8 mouse cellular contexts compared by ENCODE assay signal in the genomic region with DNA sequence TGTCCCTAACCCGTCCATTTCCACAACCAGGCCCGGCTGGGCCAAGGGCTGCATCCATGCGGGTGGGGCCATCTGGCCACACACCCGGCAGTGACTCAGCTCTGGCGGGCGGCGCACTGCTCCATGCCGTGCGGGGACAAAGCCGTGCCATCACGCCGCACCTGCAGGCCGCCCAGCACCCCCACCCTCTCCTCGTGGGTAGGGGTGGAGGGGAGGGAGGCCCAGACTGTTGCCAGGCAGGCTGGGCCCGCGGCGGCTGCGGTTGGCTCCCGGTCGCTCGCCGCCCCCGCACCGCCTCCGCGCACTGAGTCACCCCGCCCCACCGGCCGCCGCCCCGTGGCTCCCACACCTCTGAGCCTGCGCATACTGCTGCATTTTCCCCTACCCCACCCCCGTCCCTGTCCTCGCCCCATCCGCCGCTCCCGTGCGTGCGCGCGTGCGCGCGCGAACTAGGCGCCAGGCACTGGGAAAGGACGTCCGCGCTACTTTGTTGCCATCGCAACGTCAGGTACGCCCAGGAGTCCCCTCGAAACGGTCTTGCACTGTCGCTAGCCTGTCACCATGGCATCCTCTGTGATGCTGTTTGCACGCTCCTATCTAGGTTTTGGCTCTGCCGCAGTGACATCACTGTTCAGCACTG.
DNase-seq lines count a peak whose midpoint lies in the region; ATAC-seq lines count a peak whose summit lies in the region.

No protein-coding gene starts in this region.

- no peaks in the 10 kb centered on the region for H3K27me3 ChIP-seq in hindbrain, embryonic 15.5 days

- H3K36me3 ChIP-seq in hindbrain, embryonic 15.5 days, result no peaks in the 10 kb centered on the region

- H3K4me2 ChIP-seq in hindbrain, embryonic 15.5 days, result peak overlapping the region; percentile 73

- peak; percentile 97 for ATAC-seq in hindbrain, embryonic 15.5 days (ENCODE audit: low FRiP score, low read depth)

- H3K4me3 ChIP-seq in hindbrain, embryonic 15.5 days, result peak overlapping the region; percentile 41

- no peaks in the 10 kb centered on the region for H3K9me3 ChIP-seq in hindbrain, embryonic 15.5 days

- peak overlapping the region; percentile 95 for H3K27ac ChIP-seq in hindbrain, embryonic 15.5 days (replicated peaks)

- H3K4me1 ChIP-seq in hindbrain, embryonic 15.5 days (replicated peaks), result peaks cover 23% of the 10 kb centered on the region

- under 1% methylated on average over 54 of the region's 57 CpGs for WGBS in hindbrain, embryonic 15.5 days

- peak overlapping the region; percentile 72 for H3K9ac ChIP-seq in hindbrain, embryonic 15.5 days

- DNase-seq in R1 (ENCODE audit: low read depth, low spot score), result peak; percentile 96
- DNase-seq in cerebellum, postnatal 10 days, result peak; percentile 98 to 99
- DNase-seq in frontal cortex, postnatal 36 days (ENCODE audit: low spot score in 2 of 2), result peak; percentile 86 to 90
- peak; percentile 84 to 89 for DNase-seq in layer of hippocampus, postnatal 36 days
- DNase-seq in lung, postnatal 25 days (ENCODE audit: low spot score), result peak; percentile 91
- peak; percentile 83 for DNase-seq in retina, embryonic 14.5 days (ENCODE audit: low spot score)
- peak; percentile 92 to 94 for DNase-seq in thymus, postnatal 36 days

Comparison
In these comparisons a context has a peak if more than half of its experiments do, and no peak if none do; other contexts are left out.
1. Peak in every context shown above with its lines: DNase-seq, ATAC-seq, H3K4me3 ChIP-seq and H3K27ac ChIP-seq.